Mouse (Mus musculus) kidney, postnatal 0 days (tissue): ENCODE data around the gene Gm42791. TPM values are rescaled to one million over a fixed set of nuclear protein-coding genes. Genes with fewer than 3 reads are reported as not detected.

Source experiments
- ATAC-seq: fragments of 200-750 bp; cut with Nextera tagmentation; replicated peaks from 2 replicates; pipeline ENCODE4 v1.8.0; 2017; ENCODE audit warnings: low read depth, moderate number of reproducible peaks, moderate TSS enrichment, moderate library complexity; ENCODE audit not compliant: low FRiP score
- DNase-seq: peaks from one replicate; pipeline ENCODE4 v3.0.0-alpha.2; 2016; ENCODE audit warnings: low spot score
- H3K27ac ChIP-seq: fragments of 300-500 bp; sonication (generic); 2 replicates; pipeline ENCODE4 v1.5.1; 2014; ENCODE audit warnings: mild to moderate bottlenecking
- H3K27me3 ChIP-seq: fragments of 300-500 bp; sonication (generic); 2 replicates; pipeline ENCODE4 v1.6.1; 2014; ENCODE audit warnings: low read length, mixed read lengths; ENCODE audit not compliant: insufficient read depth
- H3K36me3 ChIP-seq: fragments of 300-500 bp; sonication (generic); 2 replicates; pipeline ENCODE4 v1.6.1; 2014; ENCODE audit warnings: low read length, mixed read lengths; ENCODE audit not compliant: insufficient read depth
- H3K4me1 ChIP-seq: fragments of 300-500 bp; sonication (generic); replicated peaks from 2 replicates; pipeline ENCODE4 v1.6.1; 2014; ENCODE audit warnings: antibody characterized with exemption, low read length, mixed read lengths; ENCODE audit not compliant: insufficient read depth
- H3K4me2 ChIP-seq: fragments of 300-500 bp; sonication (generic); 2 replicates; pipeline ENCODE4 v1.6.1; 2014; ENCODE audit warnings: mild to moderate bottlenecking, low read length, moderate library complexity, mixed read lengths
- H3K4me3 ChIP-seq: fragments of 300-500 bp; sonication (generic); replicated peaks from 2 replicates; pipeline ENCODE4 v1.5.1; 2014; ENCODE audit warnings: low read depth, low read length
- H3K9ac ChIP-seq: fragments of 300-500 bp; sonication (generic); 2 replicates; pipeline ENCODE4 v1.6.1; 2014; ENCODE audit warnings: low read depth, low read length
- H3K9me3 ChIP-seq: fragments of 300-500 bp; sonication (generic); replicated peaks from 2 replicates; pipeline ENCODE4 v1.6.1; 2016; ENCODE audit warnings: low read length, inconsistent platforms, mixed read lengths
- CTCF ChIP-seq: IDR thresholded peaks from 2 replicates; pipeline ENCODE4 v1.5.1; 2016; ENCODE audit warnings: antibody characterized with exemption, low read depth, mild to moderate bottlenecking, moderate library complexity
- WGBS: fragments of 180-500 bp; shearing (Covaris S2); extraction: QIAGEN DNeasy Blood & Tissue Kit; methylation state at CpG from one replicate; pipeline ENCODE4 v1.1.7; 2014; 5-methylcytosine and 5-hydroxymethylcytosine counted together
- polyA plus RNA-seq: library from polyadenylated mRNA; unstranded; fragments of >200 nt; fragmentation: Nextera tagmentation; extraction: Ambion mirVana; gene quantifications from 2 replicates; pipeline ENCODE4 v1.2.1, GENCODE M21; 2015

The Gm42791 gene
- polyA plus RNA-seq, 1 experiment from 2014 or later, result not detected

DNA sequence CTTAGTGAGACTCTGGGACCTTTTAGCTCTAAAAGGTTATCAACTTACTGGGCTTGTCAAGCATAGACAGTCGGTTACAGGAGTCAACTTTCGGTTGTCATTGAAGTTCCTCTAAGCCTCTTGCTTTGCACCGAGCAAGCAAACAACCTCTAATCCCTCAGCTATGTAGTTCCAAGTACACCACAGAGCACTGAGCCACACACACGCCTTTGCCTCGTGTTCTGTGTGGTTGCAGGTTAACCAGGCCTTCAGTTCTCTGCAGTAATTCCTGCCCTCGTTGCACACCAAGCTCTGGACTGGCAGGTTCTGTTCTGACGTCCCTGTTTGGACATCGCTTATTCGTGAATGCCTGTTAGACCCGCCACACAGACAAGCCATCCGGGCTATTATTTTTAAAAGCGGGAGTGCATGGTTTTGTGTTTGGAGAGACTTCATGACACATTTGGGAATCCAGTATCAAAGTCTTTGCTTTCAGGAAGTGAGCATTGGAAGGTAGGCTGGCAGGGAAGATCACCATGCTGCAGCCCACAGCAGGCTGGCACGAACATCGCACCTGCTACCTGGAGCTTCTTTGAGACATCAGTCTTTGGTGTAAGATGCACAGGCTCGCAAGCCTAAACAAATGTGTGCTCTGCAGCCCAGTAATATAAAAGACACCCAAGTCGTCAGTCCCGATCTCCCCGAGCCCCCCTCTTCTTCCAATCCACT, 16.3 kb downstream of the Gm42791 start:
- peak; percentile 68; the same call in 1 of the 2 replicates for ATAC-seq
- Histone ChIP-seq H3K9ac (0 out of 2 replicates have a peak overlapping the region, but pooled peaks have one; percentile 3), H3K9me3 (no peaks in the 10 kb centered on the region), H3K27ac (peak overlapping the region; percentile 71), H3K36me3 (no peaks in the 10 kb centered on the region), H3K4me1 (peaks cover 9% of the 10 kb centered on the region; the same call in 1 of the 2 replicates), H3K27me3 (no peaks in the 10 kb centered on the region), H3K4me3 (no peak overlapping the region), H3K4me2 (no peak overlapping the region)
- WGBS, result 57% methylated on average over 18 of the region's 18 CpGs
- DNase-seq, result no peak
- no peak for TF ChIP-seq CTCF

- Histone ChIP-seq H3K9ac (0 out of 2 replicates have a peak overlapping the region, but pooled peaks have one; percentile 3), H3K9me3 (no peaks in the 10 kb centered on the region), H3K27ac (peak overlapping the region; percentile 71), H3K36me3 (no peaks in the 10 kb centered on the region), H3K4me3 (no peak overlapping the region), H3K4me1 (peaks cover 9% of the 10 kb centered on the region; the same call in 1 of the 2 replicates), H3K27me3 (no peaks in the 10 kb centered on the region), H3K4me2 (no peak overlapping the region)
- ATAC-seq (no peak), DNase-seq (peak; percentile 76)
- TF ChIP-seq CTCF, result no peak
- 24% methylated on average over 14 of the region's 14 CpGs for WGBS
Observed at GRCm38 (mm10) chr5:148977698-148978457, 17.1 kb downstream of the Gm42791 start.

DNA sequence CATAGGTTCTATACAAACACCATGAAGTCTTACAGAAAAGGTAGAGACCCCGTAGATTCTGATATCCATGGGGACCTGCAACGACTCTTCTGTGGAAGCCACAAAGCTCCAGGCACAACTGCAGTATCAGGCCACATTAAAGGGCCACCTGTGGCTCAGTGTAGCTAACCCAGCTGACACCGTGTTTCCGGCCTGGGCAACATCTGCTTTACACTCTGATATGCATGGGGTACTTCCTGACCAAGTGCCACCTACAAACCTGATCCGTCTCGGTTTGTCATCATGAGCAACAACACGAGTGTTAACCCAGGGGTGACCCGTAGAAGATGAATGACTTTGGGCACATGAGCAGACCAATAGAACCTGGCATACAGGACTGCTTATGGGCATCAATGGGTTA, 18.1 kb downstream of the Gm42791 start:
- no peaks in the 10 kb centered on the region for H3K27me3 ChIP-seq
- WGBS, result 59% methylated on average over 8 of the region's 8 CpGs

GRCm38 (mm10) chr5:148975035-148975434, 19.9 kb downstream of the Gm42791 start:
- no peak for TF ChIP-seq CTCF
- H3K27me3 ChIP-seq, result no peaks in the 10 kb centered on the region
- H3K4me3 ChIP-seq, result no peak overlapping the region
- no peak overlapping the region for H3K4me2 ChIP-seq
- ATAC-seq, result no peak
- H3K9ac ChIP-seq, result no peak overlapping the region
- 96% methylated on average over 12 of the region's 12 CpGs for WGBS
- H3K9me3 ChIP-seq, result no peaks in the 10 kb centered on the region
- DNase-seq, result no peak
- peaks cover 9% of the 10 kb centered on the region; the same call in 1 of the 2 replicates for H3K4me1 ChIP-seq
- no peaks in the 10 kb centered on the region for H3K36me3 ChIP-seq
- H3K27ac ChIP-seq, result no peak overlapping the region

More for the DNA sequence above, 18.1 kb downstream of the Gm42791 start:
- Histone ChIP-seq H3K4me2 (no peak overlapping the region), H3K9me3 (no peaks in the 10 kb centered on the region), H3K9ac (no peak overlapping the region), H3K27ac (no peak overlapping the region), H3K36me3 (no peaks in the 10 kb centered on the region), H3K4me3 (no peak overlapping the region), H3K4me1 (peaks cover 9% of the 10 kb centered on the region; the same call in 1 of the 2 replicates)
- TF ChIP-seq CTCF, result no peak
- ATAC-seq (no peak), DNase-seq (no peak)

DNA sequence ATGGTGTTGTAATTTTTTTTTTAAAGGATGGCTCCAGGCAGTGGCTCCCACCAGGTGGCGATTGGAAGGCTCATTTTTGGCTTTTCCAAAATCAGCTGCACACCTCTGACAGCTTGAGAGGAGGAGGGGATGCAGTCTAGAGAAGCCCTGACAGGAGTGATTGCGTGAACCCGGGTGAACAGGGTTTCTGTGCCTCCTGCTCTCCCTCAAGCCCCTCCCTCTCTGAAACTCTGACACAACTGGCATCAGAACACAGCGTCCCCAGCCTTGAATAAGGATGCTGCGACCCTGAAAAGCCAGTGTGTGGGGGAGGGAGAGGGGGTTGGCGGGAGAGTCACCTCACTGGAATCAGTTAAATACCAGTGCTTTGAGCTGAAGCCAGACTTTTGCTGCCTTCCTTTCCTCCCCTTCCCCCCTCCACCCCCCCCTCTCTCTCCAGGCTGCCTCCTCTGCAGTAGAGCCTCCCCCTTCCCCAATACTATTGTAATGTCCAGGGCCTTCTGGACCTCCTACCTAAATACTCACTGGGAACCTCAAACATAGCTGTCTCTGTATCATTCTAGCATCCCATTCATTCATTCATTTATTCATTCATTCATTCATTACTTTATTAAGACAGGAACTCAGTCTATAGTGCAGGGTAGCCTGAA, 21.8 kb downstream of the Gm42791 start:
- Histone ChIP-seq H3K9ac (no peak overlapping the region), H3K27ac (no peak overlapping the region), H3K4me2 (no peak overlapping the region), H3K36me3 (no peaks in the 10 kb centered on the region), H3K9me3 (no peaks in the 10 kb centered on the region), H3K4me1 (peaks cover 16% of the 10 kb centered on the region), H3K27me3 (no peaks in the 10 kb centered on the region), H3K4me3 (no peak overlapping the region)
- ATAC-seq (0 out of 2 replicates have a peak, but pooled peaks have one; percentile 30), DNase-seq (peak; percentile 55)
- TF ChIP-seq CTCF, result 0 out of 2 replicates have a peak, but pooled peaks have one; percentile 19
- 5% methylated on average over 6 of the region's 6 CpGs for WGBS

DNA sequence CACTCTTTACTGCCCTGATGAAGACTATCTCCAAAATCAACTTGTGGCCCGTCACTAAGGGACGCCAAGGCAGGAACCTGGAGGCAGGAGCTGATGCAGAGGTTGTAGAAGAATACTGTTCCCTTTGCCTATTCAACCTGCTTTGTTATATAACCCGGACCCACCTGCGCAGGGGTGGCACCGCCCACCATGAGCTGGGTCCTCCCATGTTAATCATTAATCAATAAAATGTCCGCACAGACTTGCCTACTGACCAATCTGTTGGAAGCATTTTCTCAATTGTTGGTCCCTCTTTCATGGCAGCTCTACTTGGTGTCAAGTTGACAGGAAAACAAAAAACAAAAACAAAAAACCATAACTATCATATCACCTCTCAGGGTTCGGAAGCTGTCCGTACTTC, 22.8 kb downstream of the Gm42791 start:
- Histone ChIP-seq H3K4me2 (no peak overlapping the region), H3K9ac (no peak overlapping the region), H3K4me1 (peaks cover 10% of the 10 kb centered on the region), H3K27ac (no peak overlapping the region), H3K36me3 (no peaks in the 10 kb centered on the region), H3K4me3 (no peak overlapping the region), H3K9me3 (no peaks in the 10 kb centered on the region), H3K27me3 (no peaks in the 10 kb centered on the region)
- ATAC-seq (no peak), DNase-seq (no peak)
- 78% methylated on average over 8 of the region's 8 CpGs for WGBS
- TF ChIP-seq CTCF, result no peak
